Mouse (Mus musculus): Measurements from ENCODE around the gene Prkag2. TPM values are rescaled to one million over a fixed set of nuclear protein-coding genes. Genes with fewer than 3 reads are reported as not detected.
A peak's percentile ranks its signal among the peaks of the same experiment; 100 is the strongest.
"Not testable (repeated sequence)": the region's sequence is repeated elsewhere in the genome, so short reads cannot be mapped to it uniquely, and the experiment has no call there.

Gene Prkag2
- polyA plus RNA-seq, 1 experiment: 13.7 TPM

- Histone ChIP-seq H3K27ac (ENCODE audit: control insufficient read depth, insufficient read depth, low read depth, low read length, poor library complexity) (no peak overlapping the region), H3K4me3 (replicated peaks; ENCODE audit: control insufficient read depth, low read depth, low read length) (no peak overlapping the region), H3K4me1 (ENCODE audit: control insufficient read depth, insufficient read depth, low read length) (peaks cover 1% of the 10 kb centered on the region)
- no peak for TF ChIP-seq POLR2A (IDR thresholded peaks at IDR 0.05; ENCODE audit: borderline replicate concordance, control insufficient read depth, low read depth, low read length)
- no peak for TF ChIP-seq CTCF (IDR thresholded peaks at IDR 0.05; ENCODE audit: control insufficient read depth, insufficient read depth, low read length)
- WGBS: 58% methylated on average over 7 of the region's 7 CpGs
These were observed 16.6 kb downstream of the Prkag2 start for GRCm38 (mm10) chr5:25083816-25084215.

- 47% methylated on average over 2 of the region's 2 CpGs for WGBS
These were observed 17.9 kb downstream of the Prkag2 start for GRCm38 (mm10) chr5:25082542-25082941.

GRCm38 (mm10) chr5:25081545-25081944 is 18.9 kb downstream of the Prkag2 start:
- peaks cover 1% of the 10 kb centered on the region for H3K4me1 ChIP-seq (ENCODE audit: control insufficient read depth, insufficient read depth, low read length)
- WGBS: 3% methylated on average over 16 of the region's 16 CpGs
- H3K27ac ChIP-seq (ENCODE audit: control insufficient read depth, insufficient read depth, low read depth, low read length, poor library complexity): peak overlapping the region; percentile 69
- no peak overlapping the region for H3K4me3 ChIP-seq (replicated peaks; ENCODE audit: control insufficient read depth, low read depth, low read length)
- TF ChIP-seq POLR2A (IDR thresholded peaks at IDR 0.05; ENCODE audit: borderline replicate concordance, control insufficient read depth, low read depth, low read length): no peak
- TF ChIP-seq CTCF (IDR thresholded peaks at IDR 0.05; ENCODE audit: control insufficient read depth, insufficient read depth, low read length): no peak

More at GRCm38 (mm10) chr5:25082542-25082941, 17.9 kb downstream of the Prkag2 start:
- TF ChIP-seq POLR2A (IDR thresholded peaks at IDR 0.05; ENCODE audit: borderline replicate concordance, control insufficient read depth, low read depth, low read length) (no peak), CTCF (IDR thresholded peaks at IDR 0.05; ENCODE audit: control insufficient read depth, insufficient read depth, low read length) (peak; percentile 60)
- peaks cover 1% of the 10 kb centered on the region for H3K4me1 ChIP-seq (ENCODE audit: control insufficient read depth, insufficient read depth, low read length)
- no peak overlapping the region for H3K27ac ChIP-seq (ENCODE audit: control insufficient read depth, insufficient read depth, low read depth, low read length, poor library complexity)
- no peak overlapping the region for H3K4me3 ChIP-seq (replicated peaks; ENCODE audit: control insufficient read depth, low read depth, low read length)

GRCm38 (mm10) chr5:25080994-25081393 is 19.4 kb downstream of the Prkag2 start:
- 45% methylated on average over 3 of the region's 3 CpGs for WGBS
- Histone ChIP-seq H3K4me3 (replicated peaks; ENCODE audit: control insufficient read depth, low read depth, low read length) (no peak overlapping the region), H3K27ac (ENCODE audit: control insufficient read depth, insufficient read depth, low read depth, low read length, poor library complexity) (peak overlapping the region; percentile 69), H3K4me1 (ENCODE audit: control insufficient read depth, insufficient read depth, low read length) (peaks cover 1% of the 10 kb centered on the region)
- TF ChIP-seq CTCF (IDR thresholded peaks at IDR 0.05; ENCODE audit: control insufficient read depth, insufficient read depth, low read length): no peak
- TF ChIP-seq POLR2A (IDR thresholded peaks at IDR 0.05; ENCODE audit: borderline replicate concordance, control insufficient read depth, low read depth, low read length): no peak

GRCm38 (mm10) chr5:25080438-25080945 is 19.9 kb downstream of the Prkag2 start:
- Histone ChIP-seq H3K4me1 (ENCODE audit: control insufficient read depth, insufficient read depth, low read length) (peaks cover 1% of the 10 kb centered on the region), H3K27ac (ENCODE audit: control insufficient read depth, insufficient read depth, low read depth, low read length, poor library complexity) (no peak overlapping the region), H3K4me3 (replicated peaks; ENCODE audit: control insufficient read depth, low read depth, low read length) (no peak overlapping the region)
- TF ChIP-seq CTCF (IDR thresholded peaks at IDR 0.05; ENCODE audit: control insufficient read depth, insufficient read depth, low read length): no peak
- no peak for TF ChIP-seq POLR2A (IDR thresholded peaks at IDR 0.05; ENCODE audit: borderline replicate concordance, control insufficient read depth, low read depth, low read length)
- WGBS: 84% methylated on average over 9 of the region's 9 CpGs

- no peak overlapping the region for H3K27ac ChIP-seq (ENCODE audit: control insufficient read depth, insufficient read depth, low read depth, low read length, poor library complexity)
- no peak for TF ChIP-seq POLR2A (IDR thresholded peaks at IDR 0.05; ENCODE audit: borderline replicate concordance, control insufficient read depth, low read depth, low read length)
- no peak for TF ChIP-seq CTCF (IDR thresholded peaks at IDR 0.05; ENCODE audit: control insufficient read depth, insufficient read depth, low read length)
- no peak overlapping the region for H3K4me3 ChIP-seq (replicated peaks; ENCODE audit: control insufficient read depth, low read depth, low read length)
- peaks cover 1% of the 10 kb centered on the region for H3K4me1 ChIP-seq (ENCODE audit: control insufficient read depth, insufficient read depth, low read length)
- 84% methylated on average over 9 of the region's 9 CpGs for WGBS
These were observed 20.6 kb downstream of the Prkag2 start for GRCm38 (mm10) chr5:25079766-25080265.

GRCm38 (mm10) chr5:25077873-25078651 is 22.4 kb downstream of the Prkag2 start:
- no peak overlapping the region for H3K27ac ChIP-seq (ENCODE audit: control insufficient read depth, insufficient read depth, low read depth, low read length, poor library complexity)
- TF ChIP-seq CTCF (IDR thresholded peaks at IDR 0.05; ENCODE audit: control insufficient read depth, insufficient read depth, low read length) (no peak), POLR2A (IDR thresholded peaks at IDR 0.05; ENCODE audit: borderline replicate concordance, control insufficient read depth, low read depth, low read length) (no peak)
- H3K4me1 ChIP-seq (ENCODE audit: control insufficient read depth, insufficient read depth, low read length): peaks cover 1% of the 10 kb centered on the region
- no peak overlapping the region for H3K4me3 ChIP-seq (replicated peaks; ENCODE audit: control insufficient read depth, low read depth, low read length)
- WGBS: 77% methylated on average over 8 of the region's 8 CpGs

- H3K4me1 ChIP-seq (ENCODE audit: control insufficient read depth, insufficient read depth, low read length); H3K4me3 ChIP-seq (replicated peaks; ENCODE audit: control insufficient read depth, low read depth, low read length); H3K27ac ChIP-seq (ENCODE audit: control insufficient read depth, insufficient read depth, low read depth, low read length, poor library complexity): not testable (repeated sequence)
- WGBS: 88% methylated on average over 13 of the region's 13 CpGs
These were observed 23.2 kb downstream of the Prkag2 start for GRCm38 (mm10) chr5:25077258-25077657.

Data from bone marrow, adult 2 months (tissue).